Mouse (Mus musculus) fat pad, adult 2 months (tissue): Measurements from ENCODE around the gene Zfp641.

ENCODE experiments used
- DNase-seq: peaks from one replicate; pipeline ENCODE4 v3.0.0-alpha.2; 2011; ENCODE audit warnings: low read depth, low spot score; ENCODE audit errors: extremely low read depth

The Zfp641 gene

DNA sequence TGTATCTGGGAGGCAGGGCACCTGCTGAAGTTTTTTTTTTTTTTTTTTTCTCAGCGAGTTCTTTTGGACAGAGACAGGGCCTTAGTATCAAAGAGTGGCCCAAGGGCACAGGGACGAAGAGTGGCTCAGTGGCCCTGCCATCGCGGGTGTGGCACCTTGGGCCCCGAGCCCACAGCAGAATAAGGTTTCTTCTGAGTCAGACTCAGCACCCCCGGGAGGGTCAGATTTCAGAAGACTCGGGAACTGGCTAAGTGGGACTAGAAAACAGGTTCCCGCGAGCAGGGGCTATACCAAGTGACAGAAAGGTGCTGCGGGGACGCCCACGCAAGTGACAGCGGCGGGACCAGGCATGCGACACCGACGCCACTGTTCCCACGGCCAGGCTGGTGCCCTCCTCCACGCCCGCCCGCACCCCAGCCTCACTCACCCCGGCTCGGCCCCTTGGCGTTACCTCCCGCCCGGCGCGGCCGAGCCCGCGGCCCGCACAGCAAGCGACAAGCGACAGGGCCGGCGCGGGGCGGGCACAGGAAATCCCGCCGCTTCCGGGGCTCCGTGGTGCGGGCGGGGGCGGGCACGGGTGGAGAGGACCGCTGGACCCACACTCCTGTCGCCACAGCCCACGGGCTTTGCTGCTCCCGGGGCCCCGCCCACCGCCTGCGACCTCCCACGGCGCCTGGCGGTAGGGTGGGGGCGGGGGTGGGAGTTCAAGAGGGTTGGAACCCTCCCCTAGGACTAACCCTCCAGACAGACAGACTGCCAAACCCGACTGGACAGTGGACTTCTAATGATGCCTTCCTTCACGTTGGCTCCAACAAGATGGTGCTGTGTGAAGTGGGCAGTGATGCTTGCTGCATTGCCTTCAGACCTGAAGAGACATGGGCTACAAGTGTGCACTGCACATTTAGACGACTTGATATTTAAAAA lies at the start of gene Zfp641:
Zfp641 (minus strand) TSS at position 534 of the 924 bp plus-strand sequence.
- DNase-seq, result no peak

DNA sequence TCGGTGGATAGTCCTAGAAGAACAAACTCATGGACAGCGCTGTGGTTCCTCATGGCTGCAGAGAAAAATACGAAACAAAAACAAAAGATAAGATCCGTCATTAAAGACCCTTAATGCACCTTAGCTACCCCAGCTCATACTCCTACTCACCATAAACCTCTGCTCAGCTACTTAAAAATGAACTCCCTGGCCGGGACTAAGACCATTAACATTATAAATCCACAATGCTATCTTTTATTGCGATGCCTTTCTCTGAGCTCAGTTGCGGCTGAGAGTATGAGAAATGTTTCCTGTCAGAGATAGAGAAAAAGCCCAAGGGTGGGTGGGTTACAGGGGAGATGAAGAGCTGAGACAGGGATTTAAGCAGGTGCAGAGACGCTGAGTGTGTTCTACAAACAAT lies 44.9 kb upstream of the Zfp641 start, which contains the start of gene Olfr284:
Olfr284 (minus strand) TSS at position 101 of the 400 bp plus-strand sequence.
- DNase-seq, result no peak

DNA sequence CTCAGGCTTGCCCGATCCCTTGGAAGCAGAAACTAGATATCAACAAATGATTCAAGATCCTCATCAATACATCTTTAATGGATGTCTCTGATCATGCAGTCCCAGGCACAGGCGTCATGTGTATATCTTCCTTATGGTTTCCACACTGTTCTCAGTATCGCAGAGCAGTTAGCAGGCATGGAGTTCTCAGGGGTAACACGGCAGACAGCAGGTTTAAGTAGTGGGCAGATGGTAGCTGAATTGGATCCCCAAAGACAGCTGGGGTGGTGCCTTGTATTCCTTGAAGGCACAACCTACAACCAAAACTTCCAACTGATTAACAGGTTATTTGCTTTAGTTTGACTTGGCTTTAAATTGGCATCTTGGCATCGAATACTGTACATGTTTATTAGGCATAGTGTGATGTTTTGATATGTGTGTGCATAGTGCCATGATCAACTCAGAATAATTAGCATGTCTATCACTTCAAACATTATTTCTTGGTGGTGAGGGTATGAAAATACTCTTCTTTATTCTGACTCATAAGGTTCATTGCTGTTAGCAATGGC lies 21.3 kb upstream of the Zfp641 start, which contains the start of gene Olfr285:
Olfr285 (minus strand) TSS at position 177 of the 548 bp plus-strand sequence.
- DNase-seq, result no peak

DNA sequence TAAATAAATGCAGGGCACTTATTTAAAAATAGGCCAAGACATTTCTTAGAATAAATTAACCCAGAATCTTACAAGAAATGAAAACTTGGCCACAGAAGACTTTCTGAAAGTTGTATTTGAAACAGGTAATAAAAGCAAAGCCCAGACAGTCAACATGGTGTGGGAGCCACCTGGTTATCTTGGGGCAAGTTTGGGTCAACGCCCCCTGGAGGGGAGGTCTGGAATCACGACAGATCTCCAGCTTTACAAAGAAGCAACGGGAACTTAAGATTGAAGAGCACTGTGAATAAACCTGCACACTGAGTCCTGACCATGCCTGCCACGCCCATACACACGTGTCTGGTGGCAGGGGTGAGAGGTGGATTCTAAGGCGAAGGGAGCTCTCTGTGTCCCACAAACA lies 19.7 kb upstream of the Zfp641 start:
- no peak for DNase-seq

DNA sequence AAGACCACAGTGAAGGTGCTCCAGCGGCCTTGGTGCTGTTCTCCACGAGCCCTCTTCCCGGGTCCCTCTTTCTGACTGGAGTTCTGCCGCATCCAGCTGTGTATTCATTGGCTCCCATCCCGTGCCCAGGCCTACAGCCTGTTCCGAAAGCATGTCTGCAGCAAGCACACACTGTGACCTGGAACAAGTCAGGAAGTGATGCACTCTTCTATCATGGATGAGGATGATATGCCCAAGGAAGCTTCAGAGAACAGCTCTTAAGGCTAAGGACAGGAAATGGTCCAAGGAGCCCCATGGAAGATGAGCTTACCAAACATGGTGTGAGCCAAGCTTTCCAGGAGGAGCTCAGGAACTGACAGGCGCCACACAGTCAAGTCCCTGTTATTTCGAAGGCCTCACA lies 2.3 kb downstream of the Zfp641 start:
- DNase-seq, result no peak

DNA sequence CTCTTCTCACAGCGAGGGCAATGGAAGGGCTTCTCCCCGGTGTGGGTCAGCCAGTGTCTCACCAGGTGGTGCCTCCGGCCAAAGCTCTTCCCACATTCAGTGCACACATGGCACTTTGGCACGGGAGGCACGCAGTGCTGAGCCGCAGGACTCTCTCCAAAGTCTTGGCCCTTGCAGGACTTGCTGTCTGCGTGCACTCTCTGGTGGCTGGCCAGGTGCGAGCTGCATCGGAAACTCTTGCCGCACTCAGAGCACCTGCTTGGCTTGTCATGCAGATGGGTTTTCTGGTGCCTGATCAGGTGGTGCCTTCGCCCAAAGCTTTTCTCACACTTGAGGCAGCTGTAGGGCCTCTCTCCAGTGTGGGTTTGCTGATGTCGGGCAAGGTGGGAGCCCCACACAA lies 7.4 kb downstream of the Zfp641 start:
- no peak for DNase-seq

DNA sequence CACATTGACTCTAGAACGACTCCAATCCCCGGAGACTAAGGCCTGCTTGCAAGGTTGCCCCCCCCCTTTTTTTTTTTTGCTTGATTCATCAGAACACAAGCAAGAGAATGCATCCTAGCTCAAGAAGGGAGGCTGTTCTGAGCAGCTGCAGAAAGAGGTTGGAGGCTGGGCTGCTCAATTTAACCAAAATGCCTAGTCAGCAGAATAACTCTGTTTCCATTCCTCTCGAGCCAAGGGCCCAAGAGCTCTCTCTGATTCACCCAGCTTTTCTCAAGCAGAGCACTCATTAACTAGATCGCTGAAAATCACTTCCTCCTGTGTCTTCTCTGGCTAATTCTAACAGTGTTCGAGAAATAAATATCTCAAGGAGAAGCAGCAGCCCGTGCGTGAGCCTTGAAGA lies 9.5 kb downstream of the Zfp641 start:
- DNase-seq, result no peak

DNA sequence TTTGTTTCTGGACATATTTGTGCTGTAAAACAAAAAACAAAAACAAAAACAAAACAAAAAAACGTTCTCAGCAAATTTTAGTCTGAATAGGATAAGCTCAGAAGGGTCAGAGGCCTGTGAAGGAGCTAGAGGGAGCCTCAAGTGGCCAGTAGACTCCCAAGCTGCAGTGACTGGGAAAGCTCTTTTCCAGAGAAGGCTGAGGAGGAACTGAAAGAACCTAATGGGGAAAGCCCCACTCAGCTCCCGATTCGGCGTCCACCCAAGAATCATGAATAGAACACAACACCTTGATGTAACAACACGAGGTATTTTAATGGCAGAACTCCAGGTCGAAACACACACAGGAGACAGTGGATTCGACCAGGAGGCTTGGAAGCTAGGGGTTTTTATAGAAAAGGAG lies 38.2 kb downstream of the Zfp641 start:
- DNase-seq, result no peak

DNA sequence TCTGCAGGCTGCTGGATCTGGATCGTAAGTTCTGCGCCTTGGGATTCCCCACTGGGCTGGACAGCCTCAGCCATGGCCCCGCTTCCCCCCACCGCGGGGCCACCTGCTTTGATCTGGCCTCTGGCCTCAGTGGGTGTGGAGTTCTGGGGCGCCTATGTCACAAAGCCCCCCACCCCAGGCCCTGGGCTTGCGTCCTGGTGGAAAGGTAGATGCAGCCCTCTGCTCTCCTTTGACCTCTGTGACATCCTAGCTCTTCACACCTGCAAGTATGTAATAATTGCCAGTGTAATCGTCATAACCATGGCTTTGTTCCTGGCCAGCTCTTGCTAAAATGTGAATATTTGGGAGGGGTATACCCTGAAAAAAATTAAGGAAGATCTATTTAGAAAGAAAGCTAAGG lies 38.8 kb downstream of the Zfp641 start, which contains the start of gene H1fnt:
H1fnt (minus strand) TSS at position 101 of the 400 bp plus-strand sequence.
- no peak for DNase-seq

DNA sequence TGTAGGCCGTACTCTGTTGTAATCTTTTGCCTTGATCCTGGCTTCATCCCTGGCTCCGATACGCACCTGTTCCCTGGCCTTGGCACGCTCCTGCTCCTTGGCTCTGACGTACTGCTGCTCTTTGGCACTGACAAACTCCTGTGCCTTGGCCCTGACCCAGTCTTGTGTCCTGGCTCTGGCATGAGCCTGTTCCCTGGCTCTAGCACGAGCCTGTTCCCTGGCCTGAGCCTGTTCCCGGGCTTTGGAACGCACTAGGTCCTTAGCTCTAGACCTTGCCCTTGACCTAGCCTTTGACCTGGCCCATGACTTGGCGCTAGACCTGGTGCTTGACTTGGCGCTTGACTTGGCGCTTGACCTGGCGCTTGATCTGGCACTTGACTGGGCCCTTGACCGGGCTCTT lies 39.7 kb downstream of the Zfp641 start:
- peak; percentile 68 for DNase-seq
